Mouse (Mus musculus) A20 (cell line): ENCODE results near the gene Ephb1.

ENCODE experiments used
- DNase-seq: peaks from one replicate; pipeline ENCODE4 v3.0.0-alpha.2; 2011; ENCODE audit warnings: low read depth, low spot score

Ephb1 gene

DNA sequence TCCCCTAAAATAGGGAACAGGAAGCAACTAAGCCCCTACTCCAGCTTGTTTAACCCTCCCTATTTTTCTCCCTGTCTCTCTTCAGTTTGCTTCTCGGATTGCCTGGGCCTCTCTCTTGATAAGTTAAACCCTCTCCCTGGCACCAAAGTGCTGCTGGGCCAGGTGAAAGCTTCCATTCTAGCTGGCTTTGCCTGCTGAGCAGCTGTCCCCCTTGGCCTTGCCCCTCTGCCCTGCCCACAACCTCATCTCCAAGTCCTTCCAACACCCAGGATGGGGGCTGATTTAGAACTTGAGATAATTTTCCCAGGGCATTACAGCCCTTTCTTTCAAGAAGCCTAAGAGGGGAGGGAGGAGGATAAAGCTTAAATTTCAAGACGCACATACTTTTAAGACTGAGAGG lies 174.0 kb downstream of the Ephb1 start:
- DNase-seq: no peak

DNA sequence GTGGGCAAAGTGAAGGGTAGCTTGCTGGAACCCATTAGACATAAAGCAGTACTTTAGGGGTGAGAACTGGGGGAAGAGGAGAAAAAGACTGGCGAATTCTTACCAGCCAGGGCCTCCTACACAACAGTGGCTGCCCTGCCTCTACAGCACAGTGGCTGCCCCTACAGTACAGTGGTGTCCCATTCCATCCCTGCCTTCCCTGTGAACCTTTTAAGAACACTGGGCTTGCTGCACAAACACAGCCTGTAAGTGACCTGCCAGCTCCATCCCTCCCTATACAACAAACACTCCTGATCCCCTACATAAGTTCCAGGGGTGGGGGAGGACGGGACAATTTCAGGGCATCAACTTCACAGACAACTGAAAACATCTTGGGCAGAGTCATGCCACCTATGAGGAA lies 174.4 kb downstream of the Ephb1 start:
- no peak for DNase-seq

DNA sequence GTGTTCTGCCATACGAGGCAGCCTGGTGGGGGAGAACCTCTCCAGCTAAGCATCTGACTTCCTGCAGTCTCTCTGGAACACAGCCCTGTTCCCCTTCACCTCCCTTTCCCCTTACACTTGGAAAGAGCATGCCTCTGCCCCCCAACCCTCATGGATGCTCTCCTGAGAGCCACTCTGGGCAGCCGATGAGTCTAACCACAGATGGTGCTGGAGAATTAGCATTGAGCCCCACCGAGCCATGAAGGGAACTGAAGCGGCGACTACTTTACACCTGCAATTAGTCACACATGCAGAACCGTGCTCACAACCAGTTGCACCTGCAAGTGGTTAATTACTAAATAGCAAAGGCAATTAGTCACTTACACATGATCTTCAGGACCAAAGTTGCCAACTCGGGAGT lies 184.8 kb downstream of the Ephb1 start:
- DNase-seq: no peak

DNA sequence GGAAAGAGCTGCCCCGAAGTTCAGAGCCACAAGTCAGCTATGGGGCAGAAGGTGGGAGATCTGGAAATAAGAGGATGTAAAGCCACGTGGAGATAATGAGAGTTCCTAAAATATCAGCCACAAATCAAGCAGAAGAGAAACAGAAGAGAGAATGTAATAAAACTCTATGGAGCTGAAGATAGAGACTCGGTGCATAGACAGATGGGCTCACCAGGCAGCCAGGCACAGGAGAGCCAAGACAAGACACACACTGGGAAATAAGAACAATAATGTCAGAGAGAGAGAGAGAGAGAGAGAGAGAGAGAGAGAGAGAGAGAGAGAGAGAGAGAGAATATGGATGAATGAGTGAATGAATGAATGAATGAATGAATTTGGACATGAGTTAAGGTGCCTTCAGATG lies 198.6 kb downstream of the Ephb1 start:
- no peak for DNase-seq

DNA sequence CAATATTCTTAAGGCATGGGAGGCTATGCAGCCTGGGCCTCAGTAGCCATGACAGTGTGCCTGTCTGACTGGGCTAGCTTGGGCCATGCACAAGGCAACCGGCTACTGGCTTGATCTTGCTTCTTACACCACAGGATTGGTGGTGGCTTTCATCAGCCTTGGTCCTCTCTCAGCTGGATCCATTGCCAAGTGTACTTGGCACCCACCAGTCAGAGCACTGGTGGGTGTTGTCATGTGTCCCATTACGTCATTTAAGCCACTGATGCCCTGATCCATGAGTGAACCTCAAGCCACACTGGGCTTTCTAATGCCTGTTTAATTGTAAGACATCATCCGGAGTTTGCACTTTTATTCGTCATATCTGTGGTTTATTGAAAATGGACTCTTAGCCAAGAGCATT lies 215.3 kb downstream of the Ephb1 start:
- DNase-seq: no peak

DNA sequence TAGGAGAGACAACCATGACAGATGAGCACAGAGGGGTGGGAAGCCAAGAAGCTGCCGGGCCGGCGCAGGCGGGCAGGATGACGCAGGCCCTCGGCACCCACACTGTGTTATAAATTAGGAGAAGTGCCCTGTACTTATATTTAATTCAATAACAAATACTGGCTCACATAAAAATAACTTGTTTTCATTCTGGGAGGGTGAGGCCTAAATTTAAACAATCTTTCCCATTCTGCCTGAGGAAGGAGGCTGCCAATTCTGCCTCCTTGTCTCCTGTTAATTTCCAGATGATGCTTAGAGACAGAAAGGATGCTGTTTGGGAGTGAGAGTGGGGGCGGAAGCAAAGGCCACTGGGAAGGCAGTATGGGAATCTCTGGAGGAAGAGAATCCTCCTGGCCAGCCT lies 215.8 kb downstream of the Ephb1 start:
- no peak for DNase-seq

DNA sequence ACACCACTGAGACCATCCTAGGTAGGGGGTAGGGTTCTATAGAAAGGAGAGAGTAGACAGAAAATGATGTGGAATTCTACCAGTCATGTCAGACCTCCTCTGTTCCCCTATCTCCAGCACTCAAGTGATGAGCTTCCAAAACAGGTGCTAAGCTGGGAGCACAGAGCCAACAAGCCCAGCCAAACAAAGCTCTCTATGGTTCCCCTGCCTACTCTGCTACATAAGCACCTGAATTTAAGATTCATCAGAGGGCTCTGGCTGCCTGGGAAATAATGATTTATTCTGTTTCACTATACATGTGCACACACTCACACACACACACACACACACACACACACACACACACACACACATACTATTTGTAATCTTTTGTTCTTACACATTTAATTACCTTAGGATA lies 216.3 kb downstream of the Ephb1 start:
- no peak for DNase-seq

DNA sequence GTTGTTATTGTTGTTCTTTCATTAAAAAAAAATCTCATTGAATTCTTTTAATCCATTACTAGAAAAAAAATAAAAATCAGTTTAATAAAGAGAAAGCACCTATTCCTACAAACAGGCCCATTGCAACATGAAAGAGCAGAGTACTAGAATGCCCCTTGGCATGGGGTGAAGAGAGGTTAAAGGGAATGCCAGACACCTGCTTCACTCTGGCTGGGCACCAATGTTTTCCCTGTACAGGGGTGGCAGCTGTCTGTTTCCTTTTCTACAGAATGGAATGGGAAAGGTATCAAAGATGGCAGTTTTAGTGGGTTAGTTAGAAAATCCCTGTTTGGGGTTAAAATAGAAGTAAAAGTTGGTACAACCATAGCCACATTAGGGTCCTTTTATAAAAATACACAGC lies 224.0 kb downstream of the Ephb1 start:
- DNase-seq: no peak

DNA sequence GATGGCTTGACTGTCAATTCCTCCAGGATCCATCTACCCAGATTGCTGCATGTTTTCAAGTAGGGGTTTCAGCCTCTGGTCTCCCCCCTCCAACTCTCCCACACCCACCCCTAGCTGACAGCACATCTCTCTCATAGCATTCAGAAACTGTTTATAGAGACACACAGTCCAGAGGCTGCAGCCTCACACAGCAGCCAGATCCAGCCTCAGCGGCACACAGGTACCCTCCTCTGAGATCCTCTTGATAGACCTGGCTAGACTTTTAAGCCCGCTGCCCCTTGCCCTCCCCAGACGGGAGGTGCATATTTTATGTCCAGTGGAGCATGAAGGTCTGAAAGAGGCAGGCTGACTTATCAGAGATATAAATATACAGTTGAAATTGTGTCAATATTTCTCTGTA lies 228.0 kb downstream of the Ephb1 start:
- no peak for DNase-seq

DNA sequence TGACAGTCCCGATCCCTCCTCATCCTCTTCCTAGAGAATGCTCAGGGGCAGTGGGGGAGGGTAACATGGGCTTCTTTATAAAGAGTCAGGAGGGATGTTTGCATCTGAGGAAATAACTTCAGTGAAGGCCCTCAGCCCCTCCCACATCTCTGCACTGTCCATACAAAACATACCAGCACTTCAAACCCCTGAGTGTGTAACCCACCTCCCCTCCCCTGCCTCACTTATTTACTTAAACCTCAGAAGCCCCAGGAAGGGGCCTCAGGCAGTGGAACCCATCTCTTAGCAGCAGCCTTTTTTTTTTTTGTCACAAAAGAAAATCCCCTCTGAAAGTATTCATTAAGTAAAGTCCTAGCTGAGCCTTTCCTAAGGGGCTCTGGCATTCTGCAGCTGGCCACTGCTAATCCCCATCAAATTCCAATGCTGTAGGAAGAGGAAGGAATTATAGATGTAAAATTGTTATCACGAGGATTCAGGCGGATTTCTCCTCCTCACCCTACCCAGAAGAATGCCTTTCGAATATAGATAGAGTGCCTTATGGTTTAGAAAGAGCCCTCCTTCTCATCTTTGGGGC lies 231.5 kb downstream of the Ephb1 start:
- DNase-seq: no peak

DNA sequence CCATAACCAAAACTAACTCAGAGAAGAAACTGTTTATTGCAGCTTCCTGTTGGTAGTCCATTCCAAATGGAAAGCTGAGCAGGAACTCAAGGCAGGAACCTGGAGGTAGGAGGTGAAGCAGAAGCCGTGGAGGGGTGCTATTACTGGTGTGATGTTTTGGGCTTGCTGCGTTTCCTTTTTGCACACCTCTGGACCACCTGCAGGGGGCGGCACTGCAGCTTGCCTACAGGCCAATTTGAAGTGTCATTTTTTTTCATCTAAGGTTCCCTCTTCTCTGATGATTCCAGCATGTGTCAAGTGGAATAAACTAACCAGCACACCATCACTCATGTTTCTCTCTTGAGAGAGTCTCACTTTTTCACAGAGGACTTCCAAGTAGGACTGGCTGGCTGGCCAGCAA lies 235.1 kb downstream of the Ephb1 start:
- DNase-seq: no peak

DNA sequence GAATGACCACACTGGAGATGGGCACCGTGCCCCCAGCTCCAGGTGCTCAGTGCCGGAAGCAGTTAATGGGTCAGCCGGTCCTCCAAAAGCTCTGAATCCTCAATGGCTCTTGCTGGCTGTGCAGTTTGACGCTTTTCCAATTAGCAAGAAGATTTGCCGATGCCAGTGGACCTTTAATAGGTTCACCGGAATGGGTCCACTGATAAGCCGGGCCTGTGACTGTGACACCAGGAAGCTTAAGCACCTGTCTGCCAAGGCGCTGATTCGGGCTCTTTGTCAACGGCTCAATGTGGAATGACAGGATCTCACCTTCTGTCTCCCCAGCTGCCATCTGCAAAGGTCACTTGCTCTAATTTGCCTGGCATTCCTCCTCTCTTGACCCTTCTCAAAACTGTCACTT lies 239.2 kb downstream of the Ephb1 start:
- no peak for DNase-seq

DNA sequence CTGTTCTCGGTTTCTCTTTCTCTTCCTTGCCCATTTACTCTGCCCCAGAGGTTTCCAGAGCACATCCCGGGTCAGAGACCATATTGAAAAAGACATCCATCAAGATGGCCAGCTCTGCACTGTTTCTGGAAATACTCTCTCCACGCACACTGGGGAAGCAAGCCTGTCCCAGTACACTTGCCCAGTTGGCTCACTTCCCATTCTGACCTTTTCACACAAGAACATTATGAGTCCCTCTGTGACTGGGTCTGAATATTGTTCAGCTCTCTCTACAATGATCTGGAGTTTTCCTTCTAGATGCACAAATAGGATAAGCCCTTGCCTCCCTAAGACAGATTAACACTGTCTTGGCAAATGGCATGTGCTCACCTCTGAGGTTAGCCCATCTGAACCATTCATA lies 243.0 kb downstream of the Ephb1 start:
- DNase-seq: no peak

DNA sequence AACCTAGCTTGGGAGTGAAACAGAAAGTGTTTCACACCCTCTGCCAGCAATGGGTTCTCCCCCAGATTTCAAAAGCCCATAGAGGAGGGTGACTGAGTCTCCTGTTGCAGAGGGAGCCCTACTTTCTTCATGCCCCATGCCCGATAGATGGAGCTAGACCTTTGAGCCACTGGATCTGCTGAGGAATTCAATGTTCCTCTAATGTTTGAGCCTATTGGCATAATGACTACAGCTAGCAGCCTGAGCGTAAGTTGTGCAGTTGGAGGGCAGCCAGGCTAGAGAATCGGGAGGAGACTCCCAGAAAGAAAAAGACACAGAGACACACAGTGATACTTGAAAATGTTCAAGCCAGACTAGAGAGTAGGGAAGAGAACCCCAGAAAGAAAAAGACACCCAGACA lies 246.5 kb downstream of the Ephb1 start:
- DNase-seq: no peak

DNA sequence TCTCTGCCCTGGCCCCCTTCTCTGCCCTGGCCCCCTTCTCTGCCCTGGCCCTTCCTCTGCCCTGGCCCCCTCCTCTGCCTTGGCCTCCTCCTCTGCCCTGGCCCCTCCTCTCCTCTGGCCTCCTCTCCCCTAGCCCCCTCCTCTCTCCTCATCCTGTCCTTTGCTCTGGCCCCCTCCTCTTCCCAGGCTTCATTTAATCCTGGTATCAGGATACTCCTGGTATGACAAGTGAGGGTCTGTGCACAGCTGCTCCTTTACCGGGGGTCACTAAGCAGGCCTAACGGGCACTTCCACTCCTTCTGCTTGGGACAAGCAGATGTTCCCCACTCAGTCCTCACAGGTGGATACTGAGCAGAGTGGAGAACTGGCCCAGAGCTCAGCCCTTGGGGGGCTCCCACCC lies 247.3 kb downstream of the Ephb1 start:
- DNase-seq: no peak

DNA sequence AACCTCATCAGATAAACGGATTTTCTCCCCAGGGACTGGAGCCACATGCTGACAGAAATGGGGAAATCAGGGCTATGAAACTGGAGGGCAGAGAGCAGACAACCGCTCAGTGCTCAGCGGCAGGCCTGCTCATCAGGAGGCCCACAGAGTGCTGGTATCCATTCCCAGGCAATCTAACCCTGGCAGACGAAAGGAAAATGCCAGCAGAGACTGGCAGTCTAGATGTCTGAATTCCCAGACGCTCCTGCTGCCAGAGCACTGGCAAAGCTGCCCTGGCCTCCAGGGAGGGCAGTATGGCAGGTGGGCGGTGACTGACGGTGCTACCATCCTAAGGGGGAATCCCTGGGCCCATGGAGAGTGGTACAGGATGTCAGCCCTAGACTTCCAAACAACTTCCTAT lies 257.7 kb downstream of the Ephb1 start:
- no peak for DNase-seq

DNA sequence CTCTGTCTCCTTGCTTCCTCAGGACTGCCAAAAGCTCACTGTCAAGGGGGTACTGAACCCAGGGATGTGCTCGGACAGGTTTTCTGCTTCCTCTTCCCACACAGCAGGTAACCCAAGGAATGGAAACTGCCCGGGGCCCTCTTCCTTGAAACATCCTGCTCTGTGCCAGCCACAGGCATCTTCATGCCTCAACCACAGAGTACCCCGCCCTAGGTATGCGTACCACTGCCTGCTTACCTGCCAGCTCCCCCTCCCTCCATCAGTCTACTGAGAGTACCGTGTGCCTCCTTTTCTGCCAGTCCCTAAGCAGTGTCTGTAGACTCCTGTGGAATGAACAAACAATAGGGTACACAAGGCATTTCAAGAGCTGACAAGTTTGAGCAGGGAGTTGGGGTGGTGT lies 265.9 kb downstream of the Ephb1 start:
- DNase-seq: no peak

DNA sequence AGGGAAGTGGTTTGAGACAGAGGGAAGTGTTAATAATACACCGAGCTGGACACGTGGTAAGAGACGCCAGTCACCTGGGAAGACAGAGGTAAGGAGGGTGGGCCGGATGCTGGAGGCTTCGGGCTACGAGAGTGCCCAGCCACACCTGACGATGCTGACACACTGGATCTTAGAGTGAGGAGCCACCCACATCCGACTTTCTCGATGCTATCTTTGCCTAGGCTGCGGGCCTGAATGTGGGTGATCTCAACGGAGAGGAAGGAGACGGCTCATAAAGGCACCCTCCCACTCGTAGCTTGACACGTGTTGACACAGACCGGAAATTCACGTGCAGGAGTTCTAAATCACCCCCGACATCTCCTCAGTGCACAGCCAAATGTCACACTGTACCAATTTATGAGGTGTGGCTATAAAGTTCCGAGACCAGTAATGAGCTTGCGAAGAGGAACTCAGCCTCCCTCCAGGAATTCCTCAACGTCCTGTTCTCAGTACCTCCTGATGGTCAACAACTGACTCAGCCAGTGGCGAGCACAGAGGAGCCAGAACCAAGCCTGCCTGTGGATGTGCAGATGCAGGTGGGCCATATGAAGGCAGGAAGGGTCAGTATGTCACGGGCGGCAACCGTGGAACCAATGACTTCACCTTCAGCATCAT lies 268.3 kb downstream of the Ephb1 start:
- no peak for DNase-seq

DNA sequence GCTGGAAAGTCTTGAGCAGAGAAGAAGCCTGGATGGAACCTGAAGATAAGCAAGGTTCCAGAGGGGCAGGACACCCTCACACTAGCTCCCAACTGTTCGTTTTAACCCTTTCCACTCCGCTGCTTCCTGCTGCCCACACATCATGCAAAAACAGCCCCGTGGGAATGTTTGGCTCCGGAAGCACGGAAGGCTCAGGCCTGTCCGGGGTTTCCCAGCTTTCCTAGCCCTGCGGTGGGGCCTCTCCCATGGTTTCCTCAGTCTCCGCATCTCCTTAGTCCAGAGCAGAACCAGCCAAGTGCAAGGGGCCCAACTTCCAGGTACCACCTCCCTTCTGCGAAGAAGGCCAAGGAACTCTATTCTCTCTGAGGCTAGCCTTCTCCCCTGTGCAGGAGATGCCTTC lies 269.0 kb downstream of the Ephb1 start:
- DNase-seq: no peak

DNA sequence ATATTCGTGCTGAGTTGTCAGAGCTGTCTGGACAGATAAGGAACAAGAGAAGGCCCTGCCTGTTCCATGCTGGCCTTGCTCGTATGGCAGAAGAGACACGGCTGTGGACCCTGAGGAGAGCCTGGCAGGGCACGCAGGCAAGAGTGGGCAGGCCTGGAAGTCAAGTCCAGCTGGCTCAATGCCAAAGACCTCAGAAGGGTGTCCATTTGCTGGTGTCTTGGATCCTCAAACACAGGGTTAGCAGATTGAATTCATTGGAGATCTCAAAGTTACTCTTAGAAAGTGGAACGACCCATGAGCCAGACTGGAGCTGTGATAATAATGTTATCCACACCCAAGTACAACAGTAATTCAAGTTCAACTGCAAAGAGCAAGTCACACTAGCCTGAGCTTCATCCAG lies 273.6 kb downstream of the Ephb1 start:
- no peak for DNase-seq

DNA sequence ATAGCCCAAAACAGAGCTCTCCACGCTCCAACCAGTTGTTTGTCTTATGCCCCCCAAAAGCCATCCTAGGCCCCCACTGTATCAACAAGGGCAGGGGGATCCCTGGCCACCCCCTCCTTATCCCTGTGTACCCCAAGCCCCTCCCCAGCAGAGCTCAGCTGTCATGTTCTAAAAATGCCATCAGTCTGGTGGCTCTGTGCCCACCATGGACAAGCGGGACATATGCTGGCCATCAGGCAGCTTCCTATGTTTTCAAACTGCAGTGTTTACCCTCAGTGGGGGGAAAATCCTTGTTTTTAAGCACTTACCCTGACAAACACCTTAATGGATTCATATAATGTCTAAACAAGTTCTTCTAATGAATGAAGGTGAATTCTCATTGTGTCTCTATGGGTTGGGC lies 275.3 kb downstream of the Ephb1 start:
- no peak for DNase-seq

DNA sequence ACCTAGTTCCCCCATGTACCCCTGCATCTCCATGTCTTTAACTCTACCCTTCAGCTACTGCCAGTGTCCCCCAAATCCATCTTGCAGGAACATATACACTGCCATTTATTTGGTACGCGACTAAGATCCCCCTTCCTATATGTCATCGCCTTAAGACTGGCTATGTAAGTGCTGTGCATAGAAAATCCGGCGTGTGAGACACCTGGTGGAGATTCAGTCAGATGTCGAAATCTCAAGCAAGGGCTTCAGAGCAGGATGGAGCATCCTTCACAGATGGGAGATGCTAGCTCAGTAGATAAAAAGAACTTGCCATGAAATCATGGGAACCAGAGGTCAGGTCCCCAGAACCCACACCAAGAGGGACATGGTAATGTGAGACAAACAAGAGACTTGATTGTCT lies 276.3 kb downstream of the Ephb1 start:
- no peak for DNase-seq

DNA sequence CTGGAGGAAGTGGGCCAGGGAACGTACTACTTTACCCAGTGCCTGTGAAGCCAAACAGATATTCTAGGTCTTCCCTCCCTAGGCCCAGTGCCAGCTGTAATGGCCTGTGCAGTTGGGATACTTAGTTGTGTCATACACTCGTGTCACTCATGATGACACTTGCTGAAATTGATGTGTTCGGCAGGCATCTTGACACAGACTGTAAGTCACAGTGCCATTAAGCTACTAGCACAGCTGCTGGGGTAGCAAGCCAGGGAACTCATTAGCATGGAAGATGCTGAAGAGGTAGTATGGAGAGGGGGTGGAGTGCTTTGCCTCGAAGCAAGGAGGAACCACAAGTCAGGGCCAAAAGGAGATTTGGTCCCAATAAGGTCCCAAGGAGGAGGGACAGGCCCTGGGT lies 279.0 kb downstream of the Ephb1 start:
- no peak for DNase-seq

DNA sequence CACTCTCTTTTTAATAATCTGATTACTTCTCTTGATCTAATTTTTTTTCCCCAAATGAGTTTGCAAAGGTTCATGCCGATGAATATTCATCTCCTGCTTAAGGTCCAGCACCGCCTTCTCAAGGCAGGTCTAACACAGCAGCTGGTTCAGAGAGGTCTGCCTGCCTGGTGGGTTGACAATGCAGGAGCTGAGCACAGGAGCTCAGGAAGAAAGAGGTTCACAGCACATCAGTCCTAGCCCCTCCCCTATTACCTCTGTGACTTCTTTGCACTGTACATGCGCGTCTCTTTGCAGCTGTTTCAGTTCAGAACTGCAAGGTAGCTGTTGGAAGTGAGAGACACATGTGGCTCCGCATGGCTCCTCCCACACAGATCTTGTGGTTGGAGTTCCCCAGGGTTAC lies 281.1 kb downstream of the Ephb1 start:
- DNase-seq: no peak
